Mouse (Mus musculus) lung, postnatal 25 days (tissue): ENCODE measurements around the gene Mettl27.
"Not testable (repeated sequence)": the region's sequence is repeated elsewhere in the genome, so short reads cannot be mapped to it uniquely, and the experiment has no call there.

Experiments used
- DNase-seq: peaks from one replicate; pipeline ENCODE4 v3.0.0; 2022; ENCODE audit warnings: low spot score

Mettl27 gene

DNA sequence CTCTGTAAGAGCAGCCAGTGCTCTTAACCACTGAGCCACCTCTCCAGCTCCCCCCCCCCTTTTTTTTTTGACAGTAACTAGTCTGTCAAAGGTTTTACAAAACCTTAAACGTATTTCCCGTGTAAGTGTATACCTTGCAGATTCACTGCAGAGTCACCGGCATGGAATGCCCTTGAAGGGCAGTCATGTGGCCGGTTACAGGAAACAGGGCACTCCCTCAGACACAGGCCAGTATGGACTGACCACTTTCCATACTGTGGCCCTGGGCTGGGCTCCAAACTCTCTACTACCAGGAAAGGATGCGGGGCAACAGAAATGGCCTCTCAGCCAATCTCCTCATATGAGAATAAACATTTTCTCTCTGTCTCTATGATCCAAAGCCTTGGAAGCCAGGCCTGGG lies 23.3 kb downstream of the Mettl27 start:
- DNase-seq = no peak

DNA sequence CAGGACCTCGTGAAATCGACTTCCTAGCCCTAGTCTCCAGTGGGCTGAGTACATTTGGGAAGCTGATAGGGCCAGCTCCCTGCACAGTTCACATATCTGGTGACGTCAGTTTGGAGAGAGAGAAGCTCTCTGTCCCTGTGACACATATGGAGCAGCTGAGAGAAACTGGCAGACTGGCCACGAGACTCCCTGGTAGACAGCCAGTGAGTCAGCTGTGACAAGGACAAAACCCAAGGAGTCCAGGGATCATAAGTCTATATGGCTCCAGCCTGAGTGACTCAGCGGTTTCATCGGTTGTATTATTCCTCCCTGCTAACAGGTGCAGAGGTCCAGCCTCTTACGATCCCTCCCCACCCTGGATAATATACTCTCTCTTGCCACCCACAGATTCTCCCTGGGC lies 26.9 kb downstream of the Mettl27 start:
- DNase-seq = no peak

DNA sequence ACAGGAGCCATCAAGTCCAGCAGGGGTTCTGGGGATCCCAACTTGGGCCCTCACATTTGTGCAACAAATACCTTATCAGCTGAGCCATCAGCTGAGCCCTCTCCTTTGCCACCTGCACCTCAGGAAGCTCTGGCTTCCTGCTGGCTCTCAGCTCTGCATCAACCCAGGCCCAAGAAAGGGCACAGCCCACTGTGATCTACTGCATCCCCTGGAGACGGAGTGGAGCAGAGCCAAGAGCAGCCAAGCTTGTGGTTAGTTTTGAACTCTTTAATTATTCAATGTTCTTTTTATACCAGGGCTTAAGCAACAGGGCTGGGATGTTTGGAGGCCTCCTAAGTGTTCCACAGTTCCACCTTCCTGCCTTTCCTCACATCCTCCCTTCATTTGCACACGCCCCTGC lies 28.3 kb downstream of the Mettl27 start:
- no peak for DNase-seq

DNA sequence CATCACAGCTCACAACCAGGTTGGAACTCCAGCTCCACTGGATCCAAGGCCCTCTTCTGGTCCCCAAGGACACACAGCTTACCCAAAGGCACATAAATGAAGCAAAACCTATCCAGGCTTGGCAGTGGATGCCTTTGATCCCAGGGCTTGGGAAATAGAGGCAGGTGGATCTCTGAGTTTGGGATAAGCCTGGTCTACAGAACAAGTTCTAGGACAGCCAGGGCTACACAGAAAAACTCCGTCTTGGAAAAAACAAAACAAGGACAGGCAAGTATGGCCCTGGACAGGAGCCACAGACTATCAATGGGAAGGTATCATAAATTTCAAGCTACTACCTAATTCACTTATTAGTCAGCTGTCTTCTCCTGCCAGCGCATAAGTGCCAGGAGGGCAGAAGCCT lies 29.4 kb downstream of the Mettl27 start:
- no peak for DNase-seq

DNA sequence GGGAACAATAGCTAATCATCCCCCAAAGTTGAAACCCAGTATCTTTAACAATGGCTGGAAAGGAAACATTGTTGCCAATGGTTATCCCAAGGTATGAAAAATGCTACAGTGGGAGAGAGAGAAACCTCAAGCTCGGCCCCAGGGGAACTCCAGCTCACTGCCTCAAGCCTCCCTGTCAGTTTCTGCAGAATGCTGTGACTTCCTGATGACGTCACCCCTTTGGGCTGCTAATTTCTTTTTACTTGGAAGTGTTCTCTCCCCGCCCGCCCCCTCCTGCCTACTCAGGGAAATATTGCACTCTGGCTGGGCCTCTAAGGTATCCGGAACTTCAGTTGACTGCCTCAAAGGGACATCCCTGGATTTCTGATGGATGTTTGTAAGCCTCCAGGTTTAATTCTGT lies 31.4 kb downstream of the Mettl27 start:
- DNase-seq = peak; percentile 62

DNA sequence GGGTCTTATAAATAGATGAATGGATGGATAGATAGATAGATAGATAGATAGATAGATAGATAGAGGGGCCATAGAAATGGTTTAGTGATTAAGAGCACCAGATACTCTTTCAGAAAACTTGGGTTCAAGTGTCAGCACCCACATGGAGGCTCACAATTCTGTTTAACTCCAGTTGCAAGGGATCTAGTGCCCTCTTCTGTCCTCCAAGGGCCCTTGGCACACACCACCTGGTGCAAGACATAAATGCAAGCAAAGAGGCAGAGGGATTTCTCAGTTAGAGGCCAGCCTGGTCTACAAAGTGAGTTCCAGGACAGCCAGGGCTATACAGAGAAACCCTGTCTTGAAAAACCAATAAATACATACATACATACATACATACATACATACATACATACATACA lies 32.5 kb downstream of the Mettl27 start:
- DNase-seq = not testable (repeated sequence)

DNA sequence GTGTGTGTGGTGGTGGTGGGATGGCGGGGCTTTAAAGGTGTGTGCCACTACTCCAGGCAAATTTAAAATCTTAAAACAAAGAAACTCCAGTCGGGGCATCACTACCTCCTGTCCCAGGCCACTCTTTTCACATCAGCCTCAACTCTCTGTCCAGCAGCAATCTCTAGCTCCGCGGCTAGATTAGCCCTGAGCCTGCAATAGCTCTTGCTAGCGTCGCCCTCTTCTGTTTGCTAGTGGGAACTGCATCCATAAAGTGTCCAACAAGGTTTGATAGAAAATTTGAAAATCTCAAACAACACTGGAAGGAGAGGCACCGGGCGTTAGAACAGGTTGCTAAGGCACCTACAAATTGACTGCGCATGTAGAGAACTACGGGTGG lies 33.3 kb downstream of the Mettl27 start:
- peak; percentile 85 for DNase-seq

DNA sequence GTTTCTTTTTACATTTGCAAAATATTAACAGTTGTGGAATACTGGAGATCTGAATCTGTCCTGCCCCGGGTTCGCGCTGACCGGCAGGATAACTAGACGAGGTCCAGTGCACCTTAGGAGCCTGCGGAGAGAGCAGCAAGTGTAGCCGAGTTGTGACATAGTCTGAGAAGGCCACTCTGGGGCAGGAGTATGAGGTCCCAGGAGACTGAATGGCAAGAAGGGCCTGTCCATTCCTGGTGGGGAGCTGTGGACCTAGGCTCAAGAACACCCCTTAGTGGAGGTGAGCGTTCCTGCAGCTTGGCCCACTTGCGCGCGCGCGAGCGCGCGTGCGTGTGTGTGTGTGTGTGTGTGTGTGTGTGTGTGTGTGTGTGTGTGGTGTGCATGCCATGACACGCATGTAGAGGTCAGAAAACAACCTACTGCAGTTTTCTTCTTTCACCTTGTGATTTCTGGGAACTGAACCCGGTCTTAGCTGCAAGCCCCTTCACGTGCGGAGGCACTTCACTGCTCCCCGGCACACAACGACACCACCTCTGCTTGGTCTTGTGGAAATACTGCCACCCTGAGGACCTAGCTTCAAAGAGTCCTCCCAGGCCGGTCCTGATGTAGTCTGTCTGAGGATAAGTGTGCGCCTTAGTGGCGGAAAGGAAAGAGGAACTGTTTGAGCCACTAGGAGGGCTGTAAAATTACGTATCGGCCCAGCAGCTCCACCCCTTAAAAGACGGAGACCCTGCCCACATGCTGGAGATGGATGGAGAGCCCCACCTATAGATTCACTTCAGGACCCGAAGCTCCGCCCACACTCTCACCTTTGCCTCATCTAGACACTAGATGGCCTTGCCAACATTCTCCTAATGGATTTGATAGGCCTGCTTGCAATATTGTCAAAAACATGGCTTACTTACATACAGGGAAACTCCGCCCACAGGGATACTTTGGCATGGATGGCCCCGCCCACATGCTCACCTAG lies 34.0 kb downstream of the Mettl27 start:
- DNase-seq = peak; percentile 74

DNA sequence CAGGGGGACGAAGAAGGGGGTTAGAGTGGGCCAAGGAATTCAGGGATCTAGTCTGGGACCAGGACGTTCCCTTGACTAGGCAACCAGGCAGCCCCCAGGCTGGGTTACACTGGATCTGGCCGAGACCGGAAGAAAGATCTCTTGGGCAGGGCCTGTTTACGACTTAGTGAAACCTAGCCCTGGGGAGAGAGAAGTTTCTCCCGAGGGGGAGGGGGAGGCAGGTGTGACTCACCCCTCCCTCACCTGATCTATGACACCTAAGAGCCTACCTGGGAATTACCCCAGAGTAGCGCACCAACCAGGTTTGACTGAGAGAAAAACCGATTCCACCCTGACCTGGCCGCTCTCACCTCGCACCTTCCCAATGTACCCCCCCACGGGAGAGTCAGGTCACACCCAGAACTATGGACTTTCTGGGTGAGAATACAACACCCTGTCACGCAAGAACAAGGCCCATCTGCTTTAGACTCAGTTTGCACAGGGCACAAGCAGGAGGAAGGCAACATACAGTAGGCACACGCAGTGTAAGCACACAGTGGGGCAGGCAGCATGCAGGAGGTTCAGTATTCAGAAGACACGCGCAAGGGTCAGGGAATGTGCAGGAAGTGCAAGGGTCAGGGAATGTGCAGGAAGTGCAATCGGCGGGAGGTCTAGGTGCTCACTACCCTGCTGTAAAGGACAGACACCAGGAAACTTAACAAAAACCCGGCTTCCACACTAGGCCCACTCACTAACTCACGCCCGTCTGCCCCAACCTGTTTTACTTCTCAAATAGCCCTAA lies 35.2 kb downstream of the Mettl27 start:
- no peak for DNase-seq

DNA sequence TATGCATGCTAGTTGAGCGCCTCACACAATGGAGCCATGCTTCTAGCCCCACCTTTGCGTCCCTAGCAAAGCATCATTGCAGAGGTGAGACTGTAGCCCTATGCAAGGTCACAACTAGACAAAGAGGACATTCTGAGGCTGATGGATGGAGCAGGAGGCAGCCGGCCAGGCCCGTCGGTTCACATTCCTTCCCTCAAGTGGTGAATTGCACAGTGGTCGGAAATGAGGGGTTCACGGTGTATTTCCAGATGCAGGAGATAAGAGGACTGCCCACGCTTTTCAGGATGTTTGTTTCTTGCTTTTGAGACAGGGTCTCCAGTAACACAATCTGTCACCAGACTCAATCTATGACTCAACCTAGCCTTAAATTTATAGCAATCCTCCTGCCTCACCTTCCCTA lies 38.5 kb downstream of the Mettl27 start:
- no peak for DNase-seq

DNA sequence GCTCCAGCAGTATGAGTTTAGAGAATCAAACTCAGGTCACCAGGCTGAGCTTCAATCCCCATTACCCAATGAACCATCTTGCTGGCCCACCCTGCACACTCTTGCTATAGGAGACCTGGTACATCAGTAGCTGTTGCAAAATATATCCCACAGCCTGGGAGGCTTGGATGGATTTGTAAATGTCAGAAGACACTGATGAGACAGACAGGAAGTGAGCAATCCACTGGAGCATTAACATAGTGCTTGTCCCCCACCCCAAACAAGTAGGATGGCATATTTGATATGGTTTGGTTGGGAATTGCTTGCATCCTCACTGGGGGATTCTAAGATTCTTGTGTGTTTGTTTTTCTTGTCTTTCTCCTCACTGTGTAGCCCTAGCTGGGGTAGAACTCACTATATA lies 40.9 kb downstream of the Mettl27 start:
- DNase-seq = no peak

DNA sequence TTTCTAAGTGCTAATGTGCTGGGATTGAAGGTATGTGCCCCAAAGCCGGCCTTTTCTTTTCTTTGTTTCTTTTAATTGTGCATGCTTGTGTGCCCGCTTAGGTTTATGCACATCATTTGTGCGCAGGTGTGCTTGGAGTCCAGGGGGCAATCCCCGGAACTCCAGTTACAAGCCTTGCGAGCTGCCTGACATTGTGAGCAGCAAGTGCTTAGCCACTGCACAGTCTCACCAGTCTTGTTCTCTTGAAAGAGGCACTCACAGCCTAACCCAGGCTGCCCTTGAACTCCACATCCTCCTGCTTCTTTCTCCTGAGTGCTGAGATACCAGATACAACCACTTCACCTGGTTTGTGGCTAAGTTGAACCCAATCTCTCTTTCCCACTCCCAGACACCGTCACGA lies 41.4 kb downstream of the Mettl27 start:
- DNase-seq = no peak

DNA sequence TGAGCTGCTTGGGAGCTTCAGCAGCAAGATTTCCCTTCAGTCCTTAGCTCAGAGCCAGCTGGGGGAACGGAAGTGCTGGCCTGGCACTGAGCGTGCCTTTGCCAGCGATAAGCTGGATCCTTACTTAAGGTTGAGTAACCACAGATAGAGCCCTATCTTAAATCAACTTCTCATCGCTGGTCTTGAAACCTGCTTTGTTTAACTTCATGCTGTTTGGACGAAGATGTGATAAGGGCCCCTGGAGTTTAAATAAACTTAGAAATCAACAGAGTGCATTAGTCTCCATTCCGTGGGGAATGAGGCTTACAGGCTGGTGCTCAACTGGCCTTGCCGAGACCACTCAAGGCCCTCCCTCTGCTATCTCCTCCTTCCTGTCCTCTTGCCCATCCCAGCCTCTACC lies 42.1 kb downstream of the Mettl27 start:
- DNase-seq = peak; percentile 63

DNA sequence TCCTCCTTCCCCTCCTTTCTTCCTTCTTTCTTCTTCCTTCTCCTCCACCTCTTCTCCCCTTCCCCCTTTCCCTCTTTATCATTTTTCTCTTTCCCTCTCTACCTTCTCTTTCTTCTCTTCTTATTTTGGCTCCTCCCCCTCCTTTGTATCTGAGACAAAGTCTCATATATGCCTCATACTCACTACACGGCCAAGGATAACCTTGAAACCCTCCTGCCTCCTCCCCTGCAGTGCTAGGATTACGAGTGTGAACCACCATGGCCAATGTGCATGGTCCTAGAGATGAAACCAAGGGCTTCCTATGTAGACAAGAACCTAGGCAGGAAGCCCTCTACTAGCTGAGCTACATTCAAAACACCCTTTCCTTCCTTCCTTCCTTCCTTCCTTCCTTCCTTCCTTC lies 42.8 kb downstream of the Mettl27 start:
- no peak for DNase-seq

DNA sequence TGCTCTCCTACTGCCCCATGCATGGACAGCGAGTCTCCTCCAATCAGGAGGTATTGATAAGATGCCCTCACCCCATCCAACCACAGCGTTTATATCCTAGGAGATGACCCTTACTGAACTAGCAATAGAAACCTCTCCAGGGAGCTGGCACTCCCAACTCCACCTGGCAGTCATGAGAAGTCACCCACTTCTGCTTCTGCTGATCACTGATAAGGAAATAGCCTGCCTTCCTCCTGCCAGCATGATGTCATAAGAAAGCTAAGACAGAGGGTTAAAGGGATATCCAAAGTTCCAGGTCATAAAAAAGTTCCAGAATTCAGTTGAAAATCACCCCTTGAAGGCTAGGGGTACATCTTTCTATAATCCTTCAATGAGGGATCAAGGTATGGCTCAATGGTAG lies 44.0 kb downstream of the Mettl27 start:
- DNase-seq = no peak

DNA sequence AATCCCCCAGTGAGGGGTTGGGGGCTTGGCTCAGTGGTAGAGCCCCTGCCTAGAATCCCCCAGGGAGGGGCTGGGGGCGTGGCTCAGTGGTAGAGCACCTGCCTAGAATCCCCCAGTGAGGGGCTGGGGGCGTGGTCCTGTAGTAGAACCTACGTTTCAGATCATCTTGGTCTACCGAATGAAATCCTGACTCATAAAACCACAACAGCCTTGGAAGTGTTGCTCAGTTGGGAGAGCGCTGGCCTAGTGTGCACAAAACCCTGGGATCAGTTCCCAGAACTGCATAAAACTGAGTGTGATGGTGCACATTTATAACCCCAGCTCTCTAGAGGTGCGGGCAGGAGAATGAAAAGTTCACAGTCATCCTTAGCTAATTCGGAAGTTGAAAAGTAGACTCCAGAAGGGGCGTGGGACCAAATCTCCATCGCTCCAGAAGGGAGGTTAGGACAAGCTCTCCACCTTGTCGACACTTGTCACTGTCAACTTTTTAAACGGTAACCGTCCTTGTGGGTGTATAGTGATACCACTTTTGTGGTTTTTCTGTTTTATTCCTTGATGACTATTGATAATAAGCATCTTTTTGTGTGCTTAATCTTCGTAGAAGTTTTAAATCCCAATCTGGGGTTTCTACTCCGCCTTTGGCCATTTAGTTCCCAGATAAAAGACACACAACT lies 44.5 kb downstream of the Mettl27 start:
- no peak for DNase-seq

DNA sequence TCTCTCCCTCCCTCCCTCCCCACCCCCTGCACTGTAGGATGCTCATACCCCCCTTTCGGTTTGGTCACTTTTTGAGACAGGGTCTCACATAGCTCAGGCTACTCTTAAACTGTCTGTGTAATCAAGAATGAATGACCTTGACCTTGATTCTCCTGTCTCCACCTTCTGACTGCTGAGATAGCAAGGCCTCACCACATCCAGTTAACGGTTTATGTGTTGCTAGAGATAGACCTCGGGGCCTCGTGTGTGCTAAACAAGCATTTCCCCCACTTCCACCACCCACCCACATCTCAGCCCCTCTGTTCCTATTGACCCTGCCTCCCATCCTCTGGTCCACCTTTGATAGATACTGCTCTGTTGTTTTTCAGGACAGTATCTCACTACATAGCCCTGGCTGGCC lies 45.7 kb downstream of the Mettl27 start:
- no peak for DNase-seq

DNA sequence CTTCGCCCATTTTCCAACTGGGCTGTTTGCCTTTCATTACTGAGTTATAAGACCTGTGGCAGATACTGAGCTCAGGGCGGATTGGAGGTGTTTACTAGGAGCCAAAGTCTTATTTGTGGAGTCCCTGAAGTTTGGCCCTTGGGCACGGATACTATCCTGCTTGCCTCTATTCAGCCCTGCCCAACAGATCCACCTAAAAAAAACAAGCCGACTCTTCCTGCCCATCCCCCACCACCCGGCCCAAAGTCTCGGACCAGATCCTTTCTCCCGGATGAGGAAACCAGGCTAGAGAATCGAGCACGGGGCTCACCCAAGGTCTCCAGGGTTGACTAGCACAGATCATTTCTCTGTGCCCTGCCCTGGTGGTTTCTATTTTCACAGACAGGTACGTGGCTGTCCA lies 49.0 kb downstream of the Mettl27 start:
- no peak for DNase-seq

DNA sequence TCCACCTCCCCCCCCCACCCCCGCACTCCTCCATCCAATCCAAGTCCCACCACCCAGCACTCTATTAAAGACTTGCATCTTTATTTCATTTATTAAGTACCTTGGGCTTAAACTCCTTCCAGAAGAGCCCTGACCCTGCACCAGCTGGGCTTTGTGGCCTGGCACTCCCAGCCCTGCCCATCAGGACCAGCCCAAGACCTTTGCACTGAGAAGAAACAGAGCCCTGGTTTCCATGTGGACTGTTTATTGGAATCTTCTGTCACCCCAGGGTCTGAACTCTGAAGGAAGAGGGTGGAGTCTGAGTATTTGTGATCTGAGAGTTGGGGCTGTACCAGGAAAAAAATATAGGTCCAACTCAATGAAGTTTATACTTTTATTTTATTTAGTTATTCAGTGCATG lies 50.9 kb downstream of the Mettl27 start:
- DNase-seq = no peak

DNA sequence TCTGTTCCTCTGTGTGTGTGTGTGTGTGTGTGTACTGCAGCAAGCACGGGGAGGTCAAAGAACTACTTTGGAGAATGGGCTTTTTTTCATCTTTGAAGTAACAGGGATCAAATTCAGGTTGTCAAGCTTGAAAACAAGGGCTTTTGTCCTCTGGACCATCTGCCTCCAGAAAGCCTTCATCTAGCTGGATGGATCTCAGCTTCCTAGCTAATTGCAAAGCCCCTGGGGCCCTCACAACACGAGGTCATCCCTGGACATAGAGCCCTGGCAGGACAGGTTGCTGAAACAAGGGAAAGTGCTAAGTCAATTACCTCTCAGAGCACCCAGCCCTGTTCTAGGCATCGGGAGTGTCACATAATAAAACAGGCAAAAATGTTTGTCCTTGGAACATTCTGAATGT lies 51.6 kb downstream of the Mettl27 start:
- no peak for DNase-seq

DNA sequence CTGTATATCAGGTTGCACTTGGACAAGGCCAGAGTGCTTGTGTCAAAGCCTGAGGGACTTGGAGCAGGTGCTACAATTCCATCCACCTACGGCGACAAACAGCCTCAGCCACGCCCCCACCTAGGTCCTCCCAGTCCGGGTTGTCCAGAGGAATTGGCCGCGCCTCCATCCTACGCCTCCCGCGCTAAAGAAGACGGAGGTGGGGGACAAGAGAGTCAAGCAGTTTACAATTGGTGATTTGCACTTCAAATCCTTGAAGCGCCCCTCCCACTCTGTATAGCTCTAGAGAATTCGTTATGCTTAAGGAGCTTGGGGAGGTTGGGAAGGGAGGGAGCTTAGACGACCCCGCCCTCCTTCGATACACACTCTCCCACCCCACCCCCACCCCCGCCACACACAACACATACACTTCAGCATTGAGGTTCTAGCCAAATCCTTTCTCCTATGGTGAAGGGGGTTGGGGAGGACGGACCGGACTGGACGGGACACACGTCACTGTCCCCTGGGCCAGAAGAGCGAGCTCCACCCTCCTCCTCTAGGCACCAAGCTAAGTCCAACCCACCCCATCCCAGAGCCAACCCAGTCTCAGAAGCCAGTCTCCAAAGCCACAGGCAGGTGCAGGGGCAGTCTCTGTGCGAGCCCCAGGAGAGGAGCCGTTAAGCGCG lies 53.6 kb downstream of the Mettl27 start, which contains the start of gene Cldn3:
Cldn3 (plus strand) TSS at position 582 of the 665 bp plus-strand sequence.
- peak; percentile 90 for DNase-seq
